Mouse (Mus musculus) midbrain, embryonic 16.5 days (tissue): ENCODE measurements at regions not wholly inside any gene's neighbourhood (a gene's known extent, or its start where the extent isn't known, plus 50 kb on each side); places are given as distances from the start of the nearest gene placed in this dataset.

Experiments used
- ATAC-seq: fragments of 200-750 bp; cut with Nextera tagmentation; 2 replicates; pipeline ENCODE4 v1.8.0; 2017; ENCODE audit warnings: moderate TSS enrichment
- H3K27ac ChIP-seq: fragments of 300-500 bp; sonication (generic); 2 replicates; pipeline ENCODE4 v1.5.1; 2014; ENCODE audit warnings: mild to moderate bottlenecking, low read length, mixed read lengths
- H3K27me3 ChIP-seq: fragments of 300-500 bp; sonication (generic); 2 replicates; pipeline ENCODE4 v1.6.1; 2014; ENCODE audit warnings: low read depth, low read length, mixed read lengths; ENCODE audit not compliant: control insufficient read depth, insufficient read depth
- H3K36me3 ChIP-seq: fragments of 300-500 bp; sonication (generic); 2 replicates; pipeline ENCODE4 v1.6.1; 2014; ENCODE audit warnings: mild to moderate bottlenecking, low read length, moderate library complexity, mixed read lengths; ENCODE audit not compliant: control insufficient read depth, insufficient read depth
- H3K4me1 ChIP-seq: fragments of 300-500 bp; sonication (generic); 2 replicates; pipeline ENCODE4 v1.6.1; 2014; ENCODE audit warnings: mild to moderate bottlenecking, low read length, mixed read lengths; ENCODE audit not compliant: control insufficient read depth, insufficient read depth
- H3K4me2 ChIP-seq: fragments of 300-500 bp; sonication (generic); 2 replicates; pipeline ENCODE4 v1.6.1; 2014; ENCODE audit warnings: mild to moderate bottlenecking, low read length, mixed read lengths
- H3K4me3 ChIP-seq: fragments of 300-500 bp; sonication (generic); 2 replicates; pipeline ENCODE4 v1.5.1; 2014; ENCODE audit warnings: low read depth, mild to moderate bottlenecking, low read length, moderate library complexity, mixed read lengths
- H3K9ac ChIP-seq: fragments of 300-500 bp; sonication (generic); 2 replicates; pipeline ENCODE4 v1.6.1; 2014; ENCODE audit warnings: low read depth, low read length, mixed read lengths
- H3K9me3 ChIP-seq: fragments of 300-500 bp; sonication (generic); replicated peaks from 2 replicates; pipeline ENCODE4 v1.6.1; 2014; ENCODE audit warnings: mild to moderate bottlenecking, low read length, mixed read lengths; ENCODE audit not compliant: control insufficient read depth, poor library complexity, severe bottlenecking
- whole genome bisulfite sequencing: fragments of 180-500 bp; shearing (Covaris S2); extraction: QIAGEN DNeasy Blood & Tissue Kit; methylation state at CpG from one replicate; pipeline ENCODE4 v1.1.7; 2014; 5-methylcytosine and 5-hydroxymethylcytosine counted together

GRCm38 (mm10) chr4:91180241-91181096, 220.1 kb downstream of the Elavl2 start:
- Histone ChIP-seq H3K36me3 (no peaks in the 10 kb centered on the region), H3K27me3 (no peaks in the 10 kb centered on the region), H3K9me3 (no peaks in the 10 kb centered on the region), H3K27ac (no peak overlapping the region), H3K4me3 (no peak overlapping the region), H3K9ac (no peak overlapping the region), H3K4me1 (no peaks in the 10 kb centered on the region), H3K4me2 (no peak overlapping the region)
- 69% methylated on average over 8 of the region's 8 CpGs for WGBS
- ATAC-seq, result no peak

- peak overlapping the region; percentile 42; the same call in 1 of the 2 replicates for H3K27ac ChIP-seq
Observed at GRCm38 (mm10) chr4:91164280-91165121, 236.1 kb downstream of the Elavl2 start.

GRCm38 (mm10) chr4:91157047-91157446, 243.5 kb downstream of the Elavl2 start:
- Histone ChIP-seq H3K4me3 (no peak overlapping the region), H3K9me3 (no peaks in the 10 kb centered on the region), H3K4me2 (no peak overlapping the region), H3K4me1 (no peaks in the 10 kb centered on the region), H3K9ac (no peak overlapping the region), H3K36me3 (no peaks in the 10 kb centered on the region), H3K27ac (no peak overlapping the region), H3K27me3 (no peaks in the 10 kb centered on the region)
- whole genome bisulfite sequencing, result 75% methylated on average over 7 of the region's 7 CpGs
- ATAC-seq, result no peak

More at GRCm38 (mm10) chr4:91164280-91165121, 236.1 kb downstream of the Elavl2 start:
- WGBS, result 44% methylated on average over 11 of the region's 11 CpGs
- ATAC-seq, result peak; percentile 62; the same call in 1 of the 2 replicates
- no peaks in the 10 kb centered on the region for H3K36me3 ChIP-seq
- H3K9me3 ChIP-seq, result no peaks in the 10 kb centered on the region
- no peak overlapping the region for H3K4me3 ChIP-seq
- H3K4me2 ChIP-seq, result peak overlapping the region; percentile 29; the same call in 1 of the 2 replicates
- H3K9ac ChIP-seq, result 0 out of 2 replicates have a peak overlapping the region, but pooled peaks have one; percentile 25
- H3K27me3 ChIP-seq, result no peaks in the 10 kb centered on the region
- peaks cover 2% of the 10 kb centered on the region; the same call in 1 of the 2 replicates for H3K4me1 ChIP-seq

DNA sequence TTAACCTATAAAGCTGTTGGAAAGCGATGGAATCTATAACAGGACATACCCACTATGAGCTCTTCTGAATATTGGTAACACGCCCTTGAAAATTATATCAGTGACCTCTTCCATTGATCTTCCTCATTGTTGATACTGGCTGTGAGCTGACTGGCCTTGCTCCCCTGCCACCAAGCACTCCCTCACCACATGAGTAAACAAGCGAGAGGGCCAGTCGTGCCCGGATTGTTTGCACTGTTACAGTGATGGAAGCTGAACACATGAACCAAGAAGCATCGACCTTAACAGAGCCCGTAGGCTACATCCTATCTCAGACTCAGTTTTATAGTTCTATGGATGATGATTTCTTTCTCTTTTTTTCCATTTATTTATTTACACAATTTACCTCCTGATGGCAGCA, 255.9 kb downstream of the Elavl2 start:
- no peak overlapping the region for H3K9ac ChIP-seq
- no peaks in the 10 kb centered on the region for H3K4me1 ChIP-seq
- 86% methylated on average over 7 of the region's 7 CpGs for WGBS
- no peaks in the 10 kb centered on the region for H3K36me3 ChIP-seq
- no peak overlapping the region for H3K4me3 ChIP-seq
- no peak overlapping the region for H3K27ac ChIP-seq
- H3K4me2 ChIP-seq, result no peak overlapping the region
- ATAC-seq, result no peak
- no peaks in the 10 kb centered on the region for H3K9me3 ChIP-seq
- H3K27me3 ChIP-seq, result no peaks in the 10 kb centered on the region

DNA sequence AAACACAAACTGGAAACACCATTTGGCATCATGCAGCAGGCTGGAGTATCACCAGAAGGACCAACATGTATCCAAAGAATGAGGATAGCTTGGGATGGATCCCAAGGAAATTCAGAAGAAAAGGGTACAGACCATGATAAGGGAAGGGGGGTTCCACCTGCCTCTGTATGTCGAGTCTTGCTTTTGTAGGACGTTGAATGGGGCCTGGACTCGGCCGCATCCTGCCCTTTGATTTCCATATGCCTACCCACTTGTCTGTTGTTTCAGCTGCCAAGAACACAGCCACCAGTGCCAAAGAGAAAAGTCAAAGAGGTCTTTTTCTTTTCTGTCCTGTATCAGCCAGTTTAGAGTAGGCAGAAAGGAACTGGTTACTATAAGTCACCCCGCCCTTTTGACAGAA, 256.7 kb downstream of the Elavl2 start:
- Histone ChIP-seq H3K36me3 (no peaks in the 10 kb centered on the region), H3K27ac (no peak overlapping the region), H3K27me3 (no peaks in the 10 kb centered on the region), H3K4me3 (no peak overlapping the region), H3K4me2 (no peak overlapping the region), H3K4me1 (no peaks in the 10 kb centered on the region), H3K9me3 (no peaks in the 10 kb centered on the region), H3K9ac (no peak overlapping the region)
- WGBS, result 77% methylated on average over 5 of the region's 5 CpGs
- no peak for ATAC-seq

- WGBS, result 81% methylated on average over 3 of the region's 3 CpGs
- no peak overlapping the region for H3K9ac ChIP-seq
- no peaks in the 10 kb centered on the region for H3K36me3 ChIP-seq
- no peak for ATAC-seq
- H3K4me3 ChIP-seq, result no peak overlapping the region
- H3K4me2 ChIP-seq, result no peak overlapping the region
- no peak overlapping the region for H3K27ac ChIP-seq
- no peaks in the 10 kb centered on the region for H3K9me3 ChIP-seq
- H3K27me3 ChIP-seq, result no peaks in the 10 kb centered on the region
- no peaks in the 10 kb centered on the region for H3K4me1 ChIP-seq
Observed at GRCm38 (mm10) chr4:91135327-91135726, 265.3 kb downstream of the Elavl2 start.

GRCm38 (mm10) chr4:91132266-91132665, 268.3 kb downstream of the Elavl2 start:
- H3K9me3 ChIP-seq, result no peaks in the 10 kb centered on the region
- ATAC-seq, result no peak
- 86% methylated on average over 7 of the region's 7 CpGs for WGBS
- no peaks in the 10 kb centered on the region for H3K4me1 ChIP-seq
- H3K4me2 ChIP-seq, result no peak overlapping the region
- H3K36me3 ChIP-seq, result no peaks in the 10 kb centered on the region
- no peak overlapping the region for H3K9ac ChIP-seq
- no peak overlapping the region for H3K27ac ChIP-seq
- H3K4me3 ChIP-seq, result no peak overlapping the region
- H3K27me3 ChIP-seq, result no peaks in the 10 kb centered on the region

DNA sequence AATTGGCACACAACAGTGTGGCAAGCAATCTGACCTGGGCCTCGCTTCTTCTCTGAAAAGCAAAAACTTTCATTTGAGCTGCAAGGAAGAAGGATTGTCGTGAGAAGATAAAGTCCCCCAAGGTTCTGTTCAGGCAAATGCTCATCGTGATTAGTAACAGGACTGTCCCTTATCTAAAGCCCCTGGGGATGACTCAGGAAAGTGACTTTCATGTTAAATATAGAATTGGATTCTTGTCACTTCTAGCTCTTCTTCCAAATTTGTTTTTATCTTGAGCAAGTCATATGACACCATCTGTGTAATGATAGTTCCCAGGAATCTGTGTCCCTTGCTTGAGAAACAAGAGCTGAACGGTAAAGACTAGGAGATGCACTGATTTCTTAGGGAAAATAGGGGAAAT, 280.3 kb downstream of the Elavl2 start:
- ATAC-seq, result no peak
- Histone ChIP-seq H3K4me3 (no peak overlapping the region), H3K4me2 (no peak overlapping the region), H3K36me3 (no peaks in the 10 kb centered on the region), H3K4me1 (no peaks in the 10 kb centered on the region), H3K27ac (no peak overlapping the region), H3K9ac (no peak overlapping the region), H3K9me3 (no peaks in the 10 kb centered on the region), H3K27me3 (no peaks in the 10 kb centered on the region)
- 77% methylated on average over 4 of the region's 4 CpGs for WGBS
